Mouse (Mus musculus) kidney, adult 2 months (tissue): ENCODE results near the gene Trpc1. TPM values are rescaled to one million over a fixed set of nuclear protein-coding genes. Genes with fewer than 3 reads are reported as not detected.

Source experiments
- DNase-seq: peaks from one replicate; pipeline ENCODE4 v3.0.0; 2021
- H3K27ac ChIP-seq: fragments of 200-500 bp; 2 replicates; pipeline ENCODE4 v1.5.1; 2012; ENCODE audit warnings: low read depth, low read length, control low read depth, inconsistent platforms; ENCODE audit not compliant: insufficient read depth
- H3K27me3 ChIP-seq: fragments of 200-500 bp; replicated peaks from 2 replicates; pipeline ENCODE4 v1.6.1; 2012; ENCODE audit warnings: mild to moderate bottlenecking, moderate library complexity, low read length, inconsistent platforms; ENCODE audit not compliant: control insufficient read depth, insufficient read depth
- H3K36me3 ChIP-seq: fragments of 200-500 bp; 2 replicates; pipeline ENCODE4 v1.6.1; 2012; ENCODE audit warnings: mild to moderate bottlenecking, moderate library complexity, low read length, inconsistent platforms; ENCODE audit not compliant: control insufficient read depth, insufficient read depth
- H3K4me1 ChIP-seq: fragments of 200-500 bp; 2 replicates; pipeline ENCODE4 v1.6.1; 2011; ENCODE audit warnings: low read length; ENCODE audit not compliant: control insufficient read depth, insufficient read depth
- H3K4me3 ChIP-seq: fragments of 200-500 bp; 2 replicates; pipeline ENCODE4 v1.5.1; 2011; ENCODE audit warnings: mild to moderate bottlenecking, low read depth, low read length, control low read depth; ENCODE audit not compliant: insufficient read depth
- CTCF ChIP-seq: fragments of 200-500 bp; conservative IDR thresholded peaks from 2 replicates; pipeline ENCODE4 v1.5.1; 2011; ENCODE audit warnings: low read depth, mild to moderate bottlenecking, control low read depth, low read length, moderate library complexity, mixed read lengths; ENCODE audit not compliant: insufficient read depth, insufficient read length
- POLR2A ChIP-seq: fragments of 200-500 bp; IDR thresholded peaks from one replicate; pipeline ENCODE4 v1.6.1; 2011; ENCODE audit warnings: low read depth, low read length, control low read depth
- WGBS: fragments of 180-500 bp; shearing (Covaris S2); methylation state at CpG from one replicate; pipeline ENCODE4 v1.1.7; 2018; 5-methylcytosine and 5-hydroxymethylcytosine counted together
- polyA plus RNA-seq: library from polyadenylated mRNA; depleted of rRNA; stranded (reverse); fragments of >200 nt; gene quantifications from 2 replicates; pipeline ENCODE4 v1.2.3, GENCODE M21; 2012

The Trpc1 gene
- polyA plus RNA-seq, 1 experiment, result 11.6 TPM

- 75% methylated on average over 17 of the region's 17 CpGs for WGBS
- H3K27ac ChIP-seq, result no peak overlapping the region
- no peak for TF ChIP-seq CTCF
- TF ChIP-seq POLR2A, result no peak
- H3K4me3 ChIP-seq, result no peak overlapping the region
- H3K36me3 ChIP-seq, result no peaks in the 10 kb centered on the region
- H3K27me3 ChIP-seq, result no peaks in the 10 kb centered on the region
- no peak for DNase-seq
- H3K4me1 ChIP-seq, result no peaks in the 10 kb centered on the region
Observed at GRCm38 (mm10) chr9:95783646-95784293, 33.6 kb upstream of the Trpc1 start.

- Histone ChIP-seq H3K27ac (no peak overlapping the region), H3K36me3 (no peaks in the 10 kb centered on the region; the same call in 1 of the 2 replicates), H3K27me3 (no peaks in the 10 kb centered on the region; the same call in 1 of the 2 replicates), H3K4me1 (no peaks in the 10 kb centered on the region), H3K4me3 (no peak overlapping the region)
- TF ChIP-seq POLR2A, result no peak
- no peak for TF ChIP-seq CTCF
- 80% methylated on average over 2 of the region's 2 CpGs for WGBS
- no peak for DNase-seq
Observed at GRCm38 (mm10) chr9:95771671-95772070, 21.5 kb upstream of the Trpc1 start.

- Histone ChIP-seq H3K36me3 (no peaks in the 10 kb centered on the region), H3K4me3 (no peak overlapping the region), H3K27ac (no peak overlapping the region), H3K4me1 (peaks cover 4% of the 10 kb centered on the region; the same call in 1 of the 2 replicates), H3K27me3 (no peaks in the 10 kb centered on the region)
- TF ChIP-seq CTCF (no peak), POLR2A (no peak)
- no peak for DNase-seq
- 75% methylated on average over 4 of the region's 4 CpGs for WGBS
Observed at GRCm38 (mm10) chr9:95763218-95763617, 13.0 kb upstream of the Trpc1 start.

GRCm38 (mm10) chr9:95762228-95762627 lies 12.1 kb upstream of the Trpc1 start:
- H3K36me3 ChIP-seq, result no peaks in the 10 kb centered on the region
- WGBS, result 80% methylated on average over 3 of the region's 3 CpGs
- TF ChIP-seq POLR2A (no peak), CTCF (no peak)
- H3K4me3 ChIP-seq, result no peak overlapping the region
- H3K4me1 ChIP-seq, result peaks cover 4% of the 10 kb centered on the region; the same call in 1 of the 2 replicates
- H3K27ac ChIP-seq, result peak overlapping the region; percentile 93
- DNase-seq, result no peak
- no peaks in the 10 kb centered on the region for H3K27me3 ChIP-seq

GRCm38 (mm10) chr9:95761381-95761780 lies 11.2 kb upstream of the Trpc1 start:
- 56% methylated on average over 8 of the region's 8 CpGs for WGBS
- DNase-seq, result peak; percentile 82
- H3K36me3 ChIP-seq, result no peaks in the 10 kb centered on the region

GRCm38 (mm10) chr9:95750746-95751145 lies 571 bp upstream of the Trpc1 start:
- Histone ChIP-seq H3K27ac (no peak overlapping the region), H3K36me3 (no peaks in the 10 kb centered on the region), H3K27me3 (no peaks in the 10 kb centered on the region; the same call in 1 of the 2 replicates), H3K4me3 (no peak overlapping the region), H3K4me1 (peaks cover 5% of the 10 kb centered on the region; the same call in 1 of the 2 replicates)
- 35% methylated on average over 9 of the region's 9 CpGs for WGBS
- no peak for DNase-seq
- TF ChIP-seq CTCF (no peak), POLR2A (no peak)

More at GRCm38 (mm10) chr9:95761381-95761780, 11.2 kb upstream of the Trpc1 start:
- Histone ChIP-seq H3K4me3 (no peak overlapping the region), H3K27me3 (no peaks in the 10 kb centered on the region), H3K4me1 (peaks cover 4% of the 10 kb centered on the region; the same call in 1 of the 2 replicates), H3K27ac (peak overlapping the region; percentile 65)
- no peak for TF ChIP-seq POLR2A
- TF ChIP-seq CTCF, result no peak

- peak overlapping the region; percentile 57 for H3K27ac ChIP-seq
- DNase-seq, result peak; percentile 39
- 3% methylated on average over 34 of the region's 34 CpGs for WGBS
- H3K27me3 ChIP-seq, result no peaks in the 10 kb centered on the region; the same call in 1 of the 2 replicates
- H3K4me3 ChIP-seq, result peak overlapping the region; percentile 98
- peaks cover 13% of the 10 kb centered on the region; the same call in 1 of the 2 replicates for H3K4me1 ChIP-seq
- no peaks in the 10 kb centered on the region for H3K36me3 ChIP-seq
- TF ChIP-seq CTCF (no peak), POLR2A (no peak)
Observed at GRCm38 (mm10) chr9:95749461-95749928, 680 bp downstream of the Trpc1 start.
